Mouse (Mus musculus) liver, postnatal 0 days (tissue): Measurements from ENCODE around the gene Egfem1. TPM values are rescaled to one million over a fixed set of nuclear protein-coding genes. Genes with fewer than 3 reads are reported as not detected.

Experiments
- ATAC-seq: fragments of 200-750 bp; cut with Nextera tagmentation; 2 replicates; pipeline ENCODE4 v1.8.0; 2017; ENCODE audit warnings: mild to moderate bottlenecking, moderate library complexity
- DNase-seq: peaks from one replicate; pipeline ENCODE4 v3.0.0-alpha.2; 2016
- H3K27ac ChIP-seq: fragments of 300-500 bp; sonication (generic); 2 replicates; pipeline ENCODE4 v1.5.1; 2014; ENCODE audit warnings: antibody characterized with exemption, moderate library complexity, mild to moderate bottlenecking, low read depth
- H3K27me3 ChIP-seq: fragments of 300-500 bp; sonication (generic); 2 replicates; pipeline ENCODE4 v1.6.1; 2014; ENCODE audit warnings: low read length, control low read depth, mixed read lengths; ENCODE audit not compliant: insufficient read depth
- H3K36me3 ChIP-seq: fragments of 300-500 bp; sonication (generic); replicated peaks from 2 replicates; pipeline ENCODE4 v1.6.1; 2014; ENCODE audit warnings: mild to moderate bottlenecking, control low read depth, low read length, moderate library complexity, mixed read lengths; ENCODE audit not compliant: insufficient read depth
- H3K4me1 ChIP-seq: fragments of 300-500 bp; sonication (generic); 2 replicates; pipeline ENCODE4 v1.6.1; 2014; ENCODE audit warnings: antibody characterized with exemption, mild to moderate bottlenecking, control low read depth; ENCODE audit not compliant: insufficient read depth
- H3K4me2 ChIP-seq: fragments of 300-500 bp; sonication (generic); 2 replicates; pipeline ENCODE4 v1.6.1; 2014; ENCODE audit warnings: low read depth, mild to moderate bottlenecking, low read length, moderate library complexity, mixed read lengths
- H3K4me3 ChIP-seq: fragments of 300-500 bp; sonication (generic); 2 replicates; pipeline ENCODE4 v1.5.1; 2014; ENCODE audit warnings: low read depth, low read length
- H3K9ac ChIP-seq: fragments of 300-500 bp; sonication (generic); replicated peaks from 2 replicates; pipeline ENCODE4 v1.6.1; 2014; ENCODE audit warnings: mild to moderate bottlenecking, moderate library complexity
- H3K9me3 ChIP-seq: fragments of 300-500 bp; sonication (generic); 2 replicates; pipeline ENCODE4 v1.6.1; 2016; ENCODE audit warnings: mild to moderate bottlenecking, control low read depth, low read length, mixed read lengths
- CTCF ChIP-seq: sonication (generic); IDR thresholded peaks from 2 replicates; pipeline ENCODE4 v1.5.1; 2016; ENCODE audit warnings: antibody characterized with exemption, low read depth
- EP300 ChIP-seq: IDR thresholded peaks from 2 replicates; pipeline ENCODE4 v1.6.1; 2016; ENCODE audit warnings: antibody characterized with exemption, low read depth, mild to moderate bottlenecking
- WGBS: fragments of 180-500 bp; shearing (Covaris S2); extraction: QIAGEN DNeasy Blood & Tissue Kit; methylation state at CpG from one replicate; pipeline ENCODE4 v1.1.7; 2014; ENCODE audit not compliant: insufficient replicate concordance; 5-methylcytosine and 5-hydroxymethylcytosine counted together
- polyA plus RNA-seq: library from polyadenylated mRNA; unstranded; fragments of >200 nt; fragmentation: Nextera tagmentation; extraction: Ambion mirVana; gene quantifications from 2 replicates; pipeline ENCODE4 v1.2.1, GENCODE M21; 2015

The Egfem1 gene
- polyA plus RNA-seq, 1 experiment from 2014 or later: 0.69 TPM

GRCm38 (mm10) chr3:29122556-29122955 lies 40.7 kb downstream of the Egfem1 start:
- Histone ChIP-seq H3K9me3 (no peaks in the 10 kb centered on the region), H3K4me2 (no peak overlapping the region), H3K27ac (no peak overlapping the region), H3K27me3 (no peaks in the 10 kb centered on the region), H3K9ac (no peak overlapping the region), H3K36me3 (no peaks in the 10 kb centered on the region), H3K4me1 (no peaks in the 10 kb centered on the region), H3K4me3 (no peak overlapping the region)
- TF ChIP-seq CTCF (no peak), EP300 (no peak)
- DNase-seq (no peak), ATAC-seq (no peak)
- WGBS: 27% methylated on average over 1 of the region's 1 CpGs

- TF ChIP-seq CTCF: no peak
- no peak for TF ChIP-seq EP300
- Histone ChIP-seq H3K9ac (no peak overlapping the region), H3K9me3 (no peaks in the 10 kb centered on the region), H3K36me3 (no peaks in the 10 kb centered on the region), H3K4me3 (no peak overlapping the region), H3K27ac (no peak overlapping the region), H3K27me3 (no peaks in the 10 kb centered on the region), H3K4me1 (no peaks in the 10 kb centered on the region), H3K4me2 (no peak overlapping the region)
- no peak for ATAC-seq
- no peak for DNase-seq
- 51% methylated on average over 2 of the region's 2 CpGs for whole genome bisulfite sequencing
Measured at GRCm38 (mm10) chr3:29132054-29132931, 50.5 kb downstream of the Egfem1 start.

- no peaks in the 10 kb centered on the region for H3K4me1 ChIP-seq
- H3K9me3 ChIP-seq: no peaks in the 10 kb centered on the region
- no peaks in the 10 kb centered on the region for H3K36me3 ChIP-seq
- TF ChIP-seq EP300: no peak
- no peak for TF ChIP-seq CTCF
- H3K9ac ChIP-seq: no peak overlapping the region
- ATAC-seq (no peak), DNase-seq (no peak)
- H3K27me3 ChIP-seq: no peaks in the 10 kb centered on the region
- H3K4me3 ChIP-seq: no peak overlapping the region
- H3K27ac ChIP-seq: no peak overlapping the region
- WGBS: 44% methylated on average over 11 of the region's 11 CpGs
- H3K4me2 ChIP-seq: no peak overlapping the region
Measured at GRCm38 (mm10) chr3:29134509-29134908, 52.7 kb downstream of the Egfem1 start.

DNA sequence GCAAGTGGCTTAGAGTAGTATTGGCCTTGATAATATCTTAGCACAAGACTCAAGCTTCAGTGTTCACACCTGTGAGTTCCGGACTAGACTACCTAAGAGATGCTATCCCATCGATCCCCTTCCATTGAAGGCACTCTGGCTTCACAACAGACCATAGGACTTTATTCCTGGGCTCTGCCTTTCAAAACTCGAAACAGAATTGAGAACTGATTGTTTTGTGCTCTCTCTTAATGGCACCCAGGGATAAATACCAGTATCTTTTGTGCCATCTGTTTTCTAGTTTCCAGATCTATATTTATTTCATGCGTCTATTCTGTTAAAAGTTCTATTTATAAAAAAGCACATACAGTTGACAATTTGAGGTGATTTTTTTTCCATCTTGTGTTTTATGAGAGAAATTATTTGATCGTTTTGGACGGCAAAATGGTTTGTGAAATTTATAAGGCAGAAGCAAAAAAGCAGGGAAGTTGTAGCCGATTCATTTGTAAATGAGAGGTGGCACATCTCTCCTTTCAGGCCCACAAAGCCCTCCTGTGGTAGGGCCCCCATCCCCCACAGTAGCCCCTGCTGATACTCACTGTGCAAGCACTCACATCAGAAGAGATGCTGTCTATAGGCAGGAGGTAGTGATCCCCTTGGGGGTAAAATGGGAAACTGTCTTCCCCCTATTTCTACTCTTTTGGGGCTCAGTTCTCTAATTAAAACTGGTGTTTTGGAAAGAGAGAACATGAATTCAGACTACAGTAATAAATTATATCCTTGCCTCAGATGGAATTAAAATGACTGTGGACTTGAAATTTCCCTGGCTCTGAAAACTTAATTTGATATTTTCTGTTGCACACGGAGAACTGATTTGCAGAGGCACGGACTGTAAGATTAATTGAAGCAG lies 53.6 kb downstream of the Egfem1 start:
- Histone ChIP-seq H3K4me3 (no peak overlapping the region), H3K27ac (no peak overlapping the region), H3K4me2 (no peak overlapping the region), H3K9me3 (no peaks in the 10 kb centered on the region), H3K4me1 (no peaks in the 10 kb centered on the region), H3K9ac (no peak overlapping the region), H3K27me3 (no peaks in the 10 kb centered on the region), H3K36me3 (no peaks in the 10 kb centered on the region)
- no peak for TF ChIP-seq CTCF
- TF ChIP-seq EP300: no peak
- no peak for ATAC-seq
- 49% methylated on average over 9 of the region's 9 CpGs for WGBS
- DNase-seq: no peak

DNA sequence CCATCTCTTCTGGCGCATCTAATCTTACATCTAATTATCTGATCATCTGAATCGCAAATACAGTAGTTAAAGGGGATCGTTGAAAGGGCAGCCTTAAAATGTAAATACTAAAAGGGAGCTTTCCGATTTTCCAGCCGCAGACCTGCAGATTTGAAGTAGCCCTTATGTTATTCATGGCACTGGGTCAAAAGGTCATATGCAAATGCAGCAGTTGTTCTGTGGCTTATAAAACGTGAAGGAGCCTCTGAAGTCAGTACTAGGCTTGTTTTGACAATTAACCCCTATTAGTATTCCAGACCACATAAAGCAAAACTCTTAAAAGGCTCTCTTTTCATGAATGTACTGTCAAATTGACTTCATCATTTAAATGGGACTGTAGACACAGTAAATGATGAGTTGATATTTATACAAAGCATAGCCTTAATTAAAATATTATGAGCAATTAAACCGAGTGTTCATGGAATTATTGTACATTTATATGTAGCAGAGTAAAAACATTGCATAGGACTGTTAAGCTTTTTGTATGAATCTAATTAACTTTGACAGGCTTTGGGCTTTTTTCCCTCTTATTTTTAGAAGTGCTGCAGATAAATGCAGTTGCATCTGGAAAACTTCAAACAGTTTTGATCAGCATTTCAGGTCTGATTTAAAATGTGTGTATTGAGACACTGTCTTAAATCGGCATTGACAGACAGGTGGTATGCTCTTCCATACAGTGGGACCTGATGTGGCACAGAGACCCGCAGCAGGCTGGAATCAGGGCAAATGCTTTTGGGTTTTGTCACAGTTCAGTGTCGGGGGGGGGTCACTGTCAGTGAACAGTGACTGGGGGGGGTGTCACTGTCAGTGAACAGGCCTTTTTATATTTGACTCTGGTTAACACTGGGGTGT lies 54.5 kb downstream of the Egfem1 start:
- no peaks in the 10 kb centered on the region for H3K4me1 ChIP-seq
- H3K4me2 ChIP-seq: no peak overlapping the region
- no peak for TF ChIP-seq CTCF
- TF ChIP-seq EP300: no peak
- ATAC-seq (no peak), DNase-seq (no peak)
- no peaks in the 10 kb centered on the region for H3K27me3 ChIP-seq
- H3K36me3 ChIP-seq: no peaks in the 10 kb centered on the region
- 42% methylated on average over 10 of the region's 10 CpGs for WGBS
- no peak overlapping the region for H3K27ac ChIP-seq
- no peak overlapping the region for H3K9ac ChIP-seq
- no peaks in the 10 kb centered on the region for H3K9me3 ChIP-seq
- H3K4me3 ChIP-seq: no peak overlapping the region

DNA sequence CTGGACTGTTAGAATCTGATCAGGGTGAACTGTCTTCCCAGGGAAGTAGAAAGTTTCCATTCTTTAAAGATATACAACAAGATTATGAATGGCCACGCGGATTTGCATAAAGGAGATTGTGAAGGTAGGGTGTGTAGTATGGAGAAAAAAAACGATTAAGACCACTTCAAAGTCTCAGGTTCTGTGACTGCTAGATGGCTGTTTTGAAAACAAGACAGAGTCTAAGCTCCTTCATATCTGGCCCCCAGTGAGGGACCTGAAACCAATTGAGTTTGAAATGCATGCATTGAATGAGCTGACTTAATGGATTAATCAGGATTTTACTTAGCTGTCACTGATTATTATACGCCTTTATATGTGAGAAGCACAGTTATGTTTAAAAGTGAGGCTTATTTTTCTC lies 86.6 kb downstream of the Egfem1 start:
- DNase-seq (no peak), ATAC-seq (no peak)
- Histone ChIP-seq H3K27me3 (no peaks in the 10 kb centered on the region), H3K4me3 (no peak overlapping the region), H3K9ac (no peak overlapping the region), H3K9me3 (no peaks in the 10 kb centered on the region), H3K4me2 (no peak overlapping the region), H3K4me1 (no peaks in the 10 kb centered on the region), H3K36me3 (no peaks in the 10 kb centered on the region), H3K27ac (no peak overlapping the region)
- TF ChIP-seq EP300 (no peak), CTCF (no peak)
- WGBS: 70% methylated on average over 4 of the region's 4 CpGs
